Mouse (Mus musculus): ENCODE data around the gene Ccr10. TPM values are rescaled to one million over a fixed set of nuclear protein-coding genes. Genes with fewer than 3 reads are reported as not detected.

The Ccr10 gene
- polyA plus RNA-seq (2015; fragmentation: Nextera tagmentation; extraction: Ambion mirVana) = 0.14 and 0.24 TPM in 2 replicates

DNA sequence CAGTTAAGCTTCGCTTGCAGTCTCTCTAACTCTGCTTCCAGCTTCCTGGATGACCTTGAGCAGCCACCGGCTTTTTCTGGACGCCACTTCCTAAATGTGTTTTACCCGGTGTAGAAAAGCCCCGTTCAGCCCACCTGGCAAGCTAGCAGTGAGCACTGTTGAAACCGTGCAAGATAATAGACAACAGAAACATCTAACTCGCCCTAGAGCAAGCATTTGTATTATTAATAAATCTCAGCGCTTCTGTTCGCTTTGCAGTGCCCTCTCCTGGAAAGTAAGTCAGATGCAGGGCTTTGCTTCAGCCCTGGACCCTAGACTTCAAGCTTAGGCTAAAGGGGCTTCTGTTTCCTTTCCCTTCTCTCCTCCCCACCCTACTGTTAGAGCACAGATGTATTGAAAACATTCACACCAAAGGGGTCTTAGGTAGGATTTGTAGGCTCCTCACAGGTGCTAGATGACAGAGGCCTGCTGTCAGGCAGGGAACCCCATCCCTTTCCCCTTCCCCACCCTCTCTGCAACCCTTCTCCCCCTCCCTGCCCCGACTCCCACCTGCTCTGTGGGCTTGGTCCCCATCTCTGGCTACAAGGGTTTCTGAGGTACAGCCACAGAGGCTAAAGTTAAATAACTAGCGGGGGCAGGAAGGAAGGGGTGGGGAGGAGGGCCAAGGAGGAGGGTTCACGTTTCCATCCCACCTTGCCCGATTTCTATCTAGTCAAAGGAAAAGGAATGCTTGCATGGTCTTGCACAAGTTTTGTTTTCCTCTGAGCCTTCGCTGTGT lies at the start of gene Ccr10:
TSS of gene Ccr10 (minus strand) at position 593 of the 778 bp plus-strand sequence.

DNA sequence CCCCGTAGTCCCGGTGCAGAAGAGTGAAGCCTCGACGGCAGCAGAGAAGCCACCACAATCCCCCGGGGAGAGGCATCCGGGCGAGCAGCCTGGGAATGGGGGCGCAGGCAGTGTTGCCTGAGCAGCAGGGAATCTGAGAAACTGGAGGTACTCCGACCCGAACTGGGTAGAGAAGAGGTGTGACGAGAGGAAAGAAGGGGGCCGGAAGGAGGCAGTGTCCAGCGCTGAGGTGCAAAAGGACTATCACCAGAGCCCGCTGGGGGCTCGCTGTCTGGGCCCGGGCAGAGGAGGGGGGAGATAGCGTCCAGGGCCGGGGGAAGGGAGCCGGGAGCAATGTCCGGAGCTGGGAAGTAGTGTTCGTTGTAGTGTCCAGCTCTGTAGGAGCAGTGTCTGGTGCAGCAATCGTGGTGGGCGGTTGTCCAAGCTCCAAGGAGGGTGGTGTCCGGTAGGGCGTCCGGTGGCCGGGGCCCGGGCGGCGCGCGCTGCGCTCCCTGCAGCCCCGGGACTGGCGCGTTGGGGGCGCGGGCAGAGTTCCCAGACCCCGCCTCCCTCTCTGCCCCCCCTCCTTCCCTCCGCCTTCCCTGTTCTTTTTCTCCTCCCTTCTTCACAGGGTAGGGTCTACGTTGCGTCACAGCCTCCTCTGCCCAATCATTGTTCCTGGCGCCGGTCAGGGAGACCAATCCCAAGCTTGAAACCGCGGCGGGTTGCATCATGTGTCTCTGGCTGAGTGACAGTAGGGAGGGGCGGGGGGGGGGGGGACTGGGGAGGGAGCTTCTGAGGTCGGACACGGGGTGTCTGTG lies 4.2 kb downstream of the Ccr10 start, which contains the start of gene Plekhh3:
TSS of gene Plekhh3 (minus strand) at position 541 of the 800 bp plus-strand sequence.

GRCm38 (mm10) chr11:101170354-101170810 lies 4.9 kb downstream of the Ccr10 start, which contains the start of gene Cntnap1:
Gene Cntnap1 (plus strand): TSS chr11:101170523.

GRCm38 (mm10) chr11:101155728-101156371 lies 19.4 kb downstream of the Ccr10 start, which contains the start of gene Tubg2:
Gene Tubg2 (plus strand): TSS chr11:101155907.

Small RNA genes lying within 50 kb of the gene (microRNA-seq; reads per million reads assigned to microRNA genes)
- gene Gm27626 = not detected

Other genes with a start within 250 kb of the Ccr10 start
- 90.7 and 115 TPM in 2 replicates for gene Stat3, start 235.9 kb downstream of the Ccr10 start, polyA plus RNA-seq (2015; fragmentation: Nextera tagmentation; extraction: Ambion mirVana)
- gene Cavin1, start 204.6 kb downstream of the Ccr10 start, polyA plus RNA-seq (2015; fragmentation: Nextera tagmentation; extraction: Ambion mirVana) = 779 and 981 TPM in 2 replicates
- gene Atp6v0a1, start 166.0 kb downstream of the Ccr10 start, polyA plus RNA-seq (2015; fragmentation: Nextera tagmentation; extraction: Ambion mirVana) = 51.3 and 56.7 TPM in 2 replicates
- 16.3 and 19.0 TPM in 2 replicates for gene Naglu, start 105.4 kb downstream of the Ccr10 start, polyA plus RNA-seq (2015; fragmentation: Nextera tagmentation; extraction: Ambion mirVana)
- gene Hsd17b1, start 97.0 kb downstream of the Ccr10 start, polyA plus RNA-seq (2015; fragmentation: Nextera tagmentation; extraction: Ambion mirVana) = 0.16 TPM in 1 of 2 replicates, not detected in the other
- 18.1 and 18.4 TPM in 2 replicates for gene Coasy, start 92.9 kb downstream of the Ccr10 start, polyA plus RNA-seq (2015; fragmentation: Nextera tagmentation; extraction: Ambion mirVana)
- gene Mlx, start 88.2 kb downstream of the Ccr10 start, polyA plus RNA-seq (2015; fragmentation: Nextera tagmentation; extraction: Ambion mirVana) = 21.3 and 26.0 TPM in 2 replicates
- gene Psmc3ip, start 80.0 kb downstream of the Ccr10 start, polyA plus RNA-seq (2015; fragmentation: Nextera tagmentation; extraction: Ambion mirVana) = 9.1 and 9.5 TPM in 2 replicates
- gene Retreg3, start 55.5 kb downstream of the Ccr10 start, polyA plus RNA-seq (2015; fragmentation: Nextera tagmentation; extraction: Ambion mirVana) = 16.2 TPM in 2 replicates
- gene Tubg1, start 55.5 kb downstream of the Ccr10 start, polyA plus RNA-seq (2015; fragmentation: Nextera tagmentation; extraction: Ambion mirVana) = 29.7 and 31.9 TPM in 2 replicates
- gene Tubg2, start 19.5 kb downstream of the Ccr10 start, polyA plus RNA-seq (2015; fragmentation: Nextera tagmentation; extraction: Ambion mirVana) = 3.0 and 3.1 TPM in 2 replicates
- 1.3 TPM in 2 replicates for gene Cntnap1, start 4.9 kb downstream of the Ccr10 start, polyA plus RNA-seq (2015; fragmentation: Nextera tagmentation; extraction: Ambion mirVana)
- 14.0 and 14.4 TPM in 2 replicates for gene Plekhh3, start 4.1 kb downstream of the Ccr10 start, polyA plus RNA-seq (2015; fragmentation: Nextera tagmentation; extraction: Ambion mirVana)
- 10.8 and 11.8 TPM in 2 replicates for gene Ezh1, start 51.0 kb upstream of the Ccr10 start, polyA plus RNA-seq (2015; fragmentation: Nextera tagmentation; extraction: Ambion mirVana)
- gene Ramp2, start 70.6 kb upstream of the Ccr10 start, polyA plus RNA-seq (2015; fragmentation: Nextera tagmentation; extraction: Ambion mirVana) = 49.3 and 59.1 TPM in 2 replicates
- gene Vps25, start 78.3 kb upstream of the Ccr10 start, polyA plus RNA-seq (2015; fragmentation: Nextera tagmentation; extraction: Ambion mirVana) = 102 and 109 TPM in 2 replicates
- gene Wnk4, start 85.1 kb upstream of the Ccr10 start, polyA plus RNA-seq (2015; fragmentation: Nextera tagmentation; extraction: Ambion mirVana) = 1.3 and 2.3 TPM in 2 replicates
- gene Cntd1, start 103.6 kb upstream of the Ccr10 start, polyA plus RNA-seq (2015; fragmentation: Nextera tagmentation; extraction: Ambion mirVana) = 0.35 and 0.41 TPM in 2 replicates
- gene Coa3, start 103.7 kb upstream of the Ccr10 start, polyA plus RNA-seq (2015; fragmentation: Nextera tagmentation; extraction: Ambion mirVana) = 170 and 173 TPM in 2 replicates
- gene Becn1, start 126.8 kb upstream of the Ccr10 start, polyA plus RNA-seq (2015; fragmentation: Nextera tagmentation; extraction: Ambion mirVana) = 107 and 110 TPM in 2 replicates
- 61.2 and 66.0 TPM in 2 replicates for gene Psme3, start 140.8 kb upstream of the Ccr10 start, polyA plus RNA-seq (2015; fragmentation: Nextera tagmentation; extraction: Ambion mirVana)
- 0.31 and 0.41 TPM in 2 replicates for gene Aoc2, start 149.6 kb upstream of the Ccr10 start, polyA plus RNA-seq (2015; fragmentation: Nextera tagmentation; extraction: Ambion mirVana)
- gene Aoc3, start 155.2 kb upstream of the Ccr10 start, polyA plus RNA-seq (2015; fragmentation: Nextera tagmentation; extraction: Ambion mirVana) = 16.2 and 16.9 TPM in 2 replicates
- 0.23 TPM in 2 replicates for gene G6pc, start 192.1 kb upstream of the Ccr10 start, polyA plus RNA-seq (2015; fragmentation: Nextera tagmentation; extraction: Ambion mirVana)
- 22.9 and 26.4 TPM in 2 replicates for gene Aarsd1, start 242.2 kb upstream of the Ccr10 start, polyA plus RNA-seq (2015; fragmentation: Nextera tagmentation; extraction: Ambion mirVana)
- gene Gm27029, start 249.4 kb upstream of the Ccr10 start, polyA plus RNA-seq (2015; fragmentation: Nextera tagmentation; extraction: Ambion mirVana) = 4.0 and 5.9 TPM in 2 replicates
- 10.5 and 11.5 TPM in 2 replicates for gene Rundc1, start 249.6 kb upstream of the Ccr10 start, polyA plus RNA-seq (2015; fragmentation: Nextera tagmentation; extraction: Ambion mirVana)
- gene Ptges3l, start 249.9 kb upstream of the Ccr10 start, polyA plus RNA-seq (2015; fragmentation: Nextera tagmentation; extraction: Ambion mirVana) = 20.4 and 24.3 TPM in 2 replicates

All from urinary bladder, postnatal 0 days (tissue).